Comparison of ENCODE assay signal across 11 mouse cellular contexts in the genomic region with DNA sequence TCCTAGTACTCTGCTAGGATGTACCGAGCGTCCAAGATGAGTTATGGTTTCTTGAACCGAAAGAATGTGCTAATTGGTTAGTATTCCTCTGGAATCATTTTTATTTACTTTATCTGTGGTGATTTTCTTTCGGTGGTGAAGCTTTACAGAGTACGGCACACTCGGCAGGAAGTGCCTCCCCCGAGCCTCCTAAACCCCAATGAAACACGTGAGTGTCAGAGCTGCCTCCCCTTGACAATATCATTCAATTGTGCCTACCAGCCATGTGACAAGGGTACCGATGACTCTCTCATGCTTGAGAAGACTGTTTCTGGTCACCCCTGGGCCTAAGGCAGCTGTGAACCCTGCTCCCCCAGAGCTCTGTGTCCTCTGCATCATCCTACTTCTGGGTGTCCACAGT.
DNase-seq lines count a peak whose midpoint lies in the region; ATAC-seq lines count a peak whose summit lies in the region.
"Had no signal": no experiment of that assay in that cellular context is flagged by ENCODE, and none has a peak within 500 bp of the region (broad histone marks: within the 10 kb centered on the region; RNA-seq: fewer than 3 reads in every experiment).

No protein-coding gene starts in this region.

- peak; percentile 25 for DNase-seq in CD4-positive helper T cell, adult 2 months (ENCODE audit: low read depth, low spot score)
- DNase-seq in thymus, postnatal 0 days (ENCODE audit: low spot score) = peak; percentile 53
- no peak for DNase-seq in neural tube, embryonic 10.5 days (ENCODE audit: extremely low spot score, low spot score)
- DNase-seq in cerebellum, postnatal 25 days = no peak
- DNase-seq in cerebellum, adult 11-12 months = no peak
- DNase-seq: cerebellum, adult 9-11 months; gastrocnemius, adult 2 months; kidney, adult 11 months; lung, adult 2 months had no signal

- ATAC-seq in CD4-positive, CD25-positive, alpha-beta regulatory T cell, adult 4 months = peak; percentile 87
- peak; percentile 72 for ATAC-seq in inflammation-experienced regulatory T-cells, adult 6 months

Comparison
In these comparisons a context has a peak if more than half of its experiments do, and no peak if none do; other contexts are left out.
1. DNase-seq: peak in CD4-positive helper T cell, adult 2 months (single experiment) and thymus, postnatal 0 days (single experiment); none in neural tube, embryonic 10.5 days (single experiment), cerebellum, postnatal 25 days (0 of 2) and cerebellum, adult 11-12 months (single experiment).